Mouse (Mus musculus) heart, embryonic 12.5 days (tissue): Measurements from ENCODE around the gene Rsph1. TPM values are rescaled to one million over a fixed set of nuclear protein-coding genes. Genes with fewer than 3 reads are reported as not detected.

Experiments
- ATAC-seq: fragments of 200-750 bp; cut with Nextera tagmentation; 2 replicates; pipeline ENCODE4 v1.8.0; 2017; ENCODE audit warnings: moderate TSS enrichment, moderate library complexity; ENCODE audit not compliant: insufficient number of reproducible peaks, low FRiP score
- H3K27ac ChIP-seq: fragments of 300-500 bp; sonication (generic); 2 replicates; pipeline ENCODE4 v1.5.1; 2016; ENCODE audit warnings: mild to moderate bottlenecking, moderate library complexity; ENCODE audit not compliant: poor library complexity, severe bottlenecking
- H3K27me3 ChIP-seq: fragments of 300-500 bp; sonication (generic); replicated peaks from 2 replicates; pipeline ENCODE4 v1.6.1; 2016; ENCODE audit warnings: mild to moderate bottlenecking, moderate library complexity
- H3K36me3 ChIP-seq: fragments of 300-500 bp; sonication (generic); 2 replicates; pipeline ENCODE4 v1.6.1; 2016; ENCODE audit warnings: mild to moderate bottlenecking, moderate library complexity
- H3K4me1 ChIP-seq: fragments of 300-500 bp; sonication (generic); replicated peaks from 2 replicates; pipeline ENCODE4 v1.6.1; 2016; ENCODE audit warnings: mild to moderate bottlenecking
- H3K4me2 ChIP-seq: fragments of 300-500 bp; sonication (generic); 2 replicates; pipeline ENCODE4 v1.6.1; 2016; ENCODE audit warnings: mild to moderate bottlenecking, moderate library complexity
- H3K4me3 ChIP-seq: fragments of 300-500 bp; sonication (generic); 2 replicates; pipeline ENCODE4 v1.5.1; 2016; ENCODE audit warnings: mild to moderate bottlenecking
- H3K9ac ChIP-seq: fragments of 300-500 bp; sonication (generic); 2 replicates; pipeline ENCODE4 v1.6.1; 2016; ENCODE audit warnings: mild to moderate bottlenecking, moderate library complexity
- H3K9me3 ChIP-seq: fragments of 300-500 bp; sonication (generic); replicated peaks from 2 replicates; pipeline ENCODE4 v1.6.1; 2016; ENCODE audit warnings: mild to moderate bottlenecking, moderate library complexity
- WGBS: fragments of 180-500 bp; shearing (Covaris S2); methylation state at CpG from one replicate; pipeline ENCODE4 v1.1.7; 2016; 5-methylcytosine and 5-hydroxymethylcytosine counted together
- polyA plus RNA-seq: library from polyadenylated mRNA; unstranded; fragments of >200 nt; fragmentation: Nextera tagmentation; extraction: Ambion mirVana; gene quantifications from 2 replicates; pipeline ENCODE4 v1.2.1, GENCODE M21; 2016

Rsph1 gene
- polyA plus RNA-seq: 1.6 and 1.8 TPM in 2 replicates

DNA sequence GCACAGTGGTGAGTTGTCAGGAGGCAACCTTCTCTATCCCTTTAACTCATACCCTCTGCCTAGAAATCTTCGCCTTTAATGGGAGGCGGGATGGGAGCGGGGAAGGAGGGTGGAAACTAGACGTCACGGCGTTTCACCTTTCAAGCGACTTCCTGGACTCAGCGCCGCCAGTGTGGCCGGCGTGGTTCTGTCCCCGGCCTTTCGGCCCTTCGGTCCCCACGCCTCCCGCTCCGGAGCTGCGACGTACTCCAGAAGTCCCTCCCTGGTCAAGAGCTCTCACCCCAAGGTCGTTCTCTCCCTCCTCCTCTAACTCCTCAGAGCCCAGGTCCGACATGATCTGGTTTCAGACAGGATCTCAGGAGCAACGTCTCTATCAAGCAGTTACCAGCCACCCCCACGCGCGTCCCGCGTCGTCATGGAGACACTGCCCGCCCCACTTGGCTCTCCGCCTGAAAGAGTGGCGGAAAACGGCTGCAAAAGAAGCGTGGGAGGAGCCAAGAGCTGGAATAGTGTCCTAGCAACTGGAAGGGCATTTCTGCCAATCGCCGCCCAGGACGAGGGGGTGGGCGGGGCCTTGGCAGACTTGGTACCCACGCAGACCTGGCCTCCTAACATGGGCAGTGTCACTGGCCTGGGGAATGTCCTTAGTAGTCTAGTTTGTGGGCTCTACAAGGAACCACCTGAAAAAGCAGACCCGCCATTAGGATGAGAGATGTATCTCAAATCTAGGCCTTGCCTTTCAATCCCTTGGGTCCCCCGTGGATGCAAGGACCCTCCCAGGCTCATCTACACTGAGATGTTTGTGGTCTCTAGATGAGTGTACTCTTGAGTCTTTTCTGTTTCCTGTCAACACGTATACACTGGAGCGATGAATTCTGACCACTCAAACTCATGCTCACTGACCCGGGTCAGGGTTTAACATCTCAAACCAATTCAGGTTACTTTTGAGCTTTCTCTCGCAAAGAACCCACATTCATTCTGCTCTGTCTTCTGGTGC is at the start of gene Rsph1:
TSS of gene Rsph1 (minus strand) at position 462 of the 997 bp plus-strand sequence.
- H3K9ac ChIP-seq: peak within 1 kb of the TSS; percentile 36
- H3K27ac ChIP-seq: no peak within 1 kb of the TSS
- peak within 1 kb of the TSS; percentile 79 for H3K4me2 ChIP-seq
- H3K36me3 ChIP-seq: no peaks in the 10 kb centered on the region
- peak within 1 kb of the TSS; percentile 52 for H3K4me3 ChIP-seq
- peak; percentile 86 for ATAC-seq
- peaks cover 4% of the 10 kb centered on the region; the same call in 1 of the 2 replicates for H3K4me1 ChIP-seq
- H3K27me3 ChIP-seq: no peaks in the 10 kb centered on the region; the same call in 1 of the 2 replicates
- no peaks in the 10 kb centered on the region for H3K9me3 ChIP-seq
- 8% methylated on average over 44 of the region's 44 CpGs for WGBS

DNA sequence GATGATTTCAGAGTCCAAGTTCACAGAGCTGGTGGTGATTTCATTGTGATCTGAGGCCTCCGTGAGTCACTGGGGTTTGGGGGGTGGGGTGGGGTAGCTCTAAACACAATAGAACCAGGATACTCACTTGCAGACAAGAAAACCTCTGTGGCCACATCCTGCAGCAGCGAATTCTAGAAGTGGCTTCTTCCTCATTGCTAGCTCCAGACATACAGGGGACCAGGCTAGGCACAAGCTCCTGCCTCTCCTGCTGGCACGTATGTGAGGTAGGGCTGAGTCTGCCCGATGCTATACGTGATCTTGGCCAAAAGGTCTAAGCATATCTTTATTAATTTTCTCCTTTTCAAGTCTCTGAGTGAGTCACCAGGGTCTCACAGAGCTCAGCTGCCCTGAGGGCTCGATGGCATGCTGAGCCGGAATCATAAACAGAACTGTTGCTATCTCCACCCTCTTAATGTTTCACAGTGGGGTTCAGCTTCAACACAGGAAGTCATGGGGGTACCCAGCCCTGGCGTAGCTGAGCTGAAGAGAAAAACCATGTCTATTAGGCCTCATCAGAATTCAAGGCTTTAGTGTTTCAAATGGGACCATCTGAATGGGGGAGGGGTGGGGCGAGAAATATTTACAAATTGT is 49.2 kb upstream of the Rsph1 start:
- no peak overlapping the region for H3K27ac ChIP-seq
- H3K9ac ChIP-seq: no peak overlapping the region
- peaks cover 13% of the 10 kb centered on the region for H3K4me1 ChIP-seq
- H3K4me3 ChIP-seq: no peak overlapping the region
- no peak overlapping the region for H3K4me2 ChIP-seq
- ATAC-seq: no peak
- no peaks in the 10 kb centered on the region for H3K27me3 ChIP-seq
- 51% methylated on average over 9 of the region's 9 CpGs for WGBS
- no peaks in the 10 kb centered on the region for H3K36me3 ChIP-seq
- H3K9me3 ChIP-seq: no peaks in the 10 kb centered on the region

DNA sequence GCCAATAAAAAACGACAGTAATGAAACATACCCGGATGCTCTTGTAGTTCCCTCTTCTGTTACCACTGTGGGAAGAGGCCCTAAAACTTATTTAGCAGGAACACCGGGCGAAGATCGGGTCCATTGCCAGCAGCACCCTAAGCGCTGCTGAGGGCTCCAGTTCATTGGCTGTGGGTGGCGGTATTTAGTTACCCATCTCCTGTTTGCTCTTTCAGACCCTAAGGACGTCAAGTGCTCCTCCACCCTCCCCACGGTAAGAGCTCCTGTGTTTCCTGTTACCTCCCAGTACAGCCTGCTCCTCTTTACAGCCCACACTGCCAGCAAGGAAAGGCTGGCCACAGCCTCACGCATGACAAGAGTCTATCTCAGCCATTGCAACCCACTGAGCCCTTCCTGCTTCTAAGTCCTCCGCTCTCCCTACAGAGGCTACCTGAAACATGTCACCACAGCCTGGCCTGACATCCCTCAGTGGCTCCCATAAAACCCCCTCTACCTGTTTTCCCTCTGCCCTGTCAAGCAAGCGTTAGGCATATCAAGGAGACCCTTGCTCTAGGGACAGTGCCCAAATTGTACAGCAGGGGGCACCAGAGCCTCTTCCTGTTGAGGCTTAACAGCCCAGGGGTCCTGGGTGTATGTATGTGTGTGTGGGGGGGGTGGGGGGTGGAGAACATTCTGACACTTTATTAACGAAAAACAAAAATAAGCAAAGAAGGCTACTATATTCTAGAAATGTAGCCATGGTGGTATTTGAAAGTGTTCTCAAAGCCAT is 48.5 kb upstream of the Rsph1 start:
- no peaks in the 10 kb centered on the region for H3K27me3 ChIP-seq
- H3K4me1 ChIP-seq: peaks cover 13% of the 10 kb centered on the region
- 59% methylated on average over 13 of the region's 13 CpGs for WGBS
- H3K36me3 ChIP-seq: no peaks in the 10 kb centered on the region
- no peak overlapping the region for H3K27ac ChIP-seq
- ATAC-seq: no peak
- no peak overlapping the region for H3K4me3 ChIP-seq
- H3K4me2 ChIP-seq: no peak overlapping the region
- no peak overlapping the region for H3K9ac ChIP-seq
- H3K9me3 ChIP-seq: no peaks in the 10 kb centered on the region

DNA sequence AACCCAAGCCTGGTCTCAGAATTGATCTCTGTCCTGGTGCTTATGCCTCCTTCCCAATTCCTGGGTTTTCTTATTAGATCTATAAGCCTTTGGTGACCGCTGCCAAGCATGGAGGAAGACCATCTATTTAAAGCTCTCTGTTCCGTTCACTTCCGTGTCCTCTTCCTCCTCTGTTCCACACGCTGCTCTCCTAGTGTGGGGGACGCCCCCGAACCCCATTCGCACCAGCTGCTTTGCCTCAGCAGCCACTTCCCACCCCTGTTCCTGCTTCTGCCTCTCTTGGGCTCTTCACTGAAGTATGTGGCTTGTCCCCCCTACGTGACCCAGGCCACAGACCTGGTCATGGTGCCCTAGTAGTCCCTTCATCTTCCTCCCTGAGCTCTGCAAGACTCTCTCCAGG is 47.0 kb upstream of the Rsph1 start:
- H3K4me3 ChIP-seq: no peak overlapping the region

GRCm38 (mm10) chr17:31323379-31323778 is 46.2 kb upstream of the Rsph1 start:
- Histone ChIP-seq H3K27ac (no peak overlapping the region), H3K9ac (no peak overlapping the region), H3K4me1 (peaks cover 13% of the 10 kb centered on the region), H3K4me2 (no peak overlapping the region), H3K27me3 (0 out of 2 replicates have a peak, but pooled peaks cover 6% of the 10 kb centered on the region), H3K9me3 (no peaks in the 10 kb centered on the region), H3K4me3 (no peak overlapping the region), H3K36me3 (no peaks in the 10 kb centered on the region)
- no peak for ATAC-seq
- WGBS: 80% methylated on average over 4 of the region's 4 CpGs

More for the DNA sequence above, 47.0 kb upstream of the Rsph1 start:
- Histone ChIP-seq H3K4me2 (no peak overlapping the region), H3K27ac (no peak overlapping the region), H3K9ac (no peak overlapping the region), H3K4me1 (peaks cover 13% of the 10 kb centered on the region), H3K36me3 (no peaks in the 10 kb centered on the region), H3K9me3 (no peaks in the 10 kb centered on the region), H3K27me3 (0 out of 2 replicates have a peak, but pooled peaks cover 1% of the 10 kb centered on the region)
- 83% methylated on average over 8 of the region's 8 CpGs for WGBS
- ATAC-seq: no peak

DNA sequence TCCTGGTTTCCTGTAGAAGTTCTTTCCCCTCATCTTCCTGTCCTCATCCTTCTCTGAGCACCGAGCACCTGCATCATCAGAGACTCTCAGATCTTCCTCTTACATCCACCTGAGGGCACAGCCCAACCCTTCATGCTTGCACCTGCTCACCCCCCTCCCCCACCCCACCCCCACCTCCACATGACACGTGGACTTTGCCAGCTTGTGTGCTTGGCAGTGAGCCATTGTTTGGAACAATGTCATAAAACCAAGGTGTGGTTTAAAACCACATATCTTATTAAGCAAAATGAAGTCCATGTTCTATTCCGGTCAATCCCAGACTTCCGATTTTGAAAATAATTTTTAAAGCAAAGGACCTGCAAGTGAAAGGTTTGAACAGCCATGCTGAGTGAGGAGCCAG is 45.3 kb upstream of the Rsph1 start:
- WGBS: 85% methylated on average over 4 of the region's 4 CpGs
- peaks cover 13% of the 10 kb centered on the region for H3K4me1 ChIP-seq
- H3K9me3 ChIP-seq: no peaks in the 10 kb centered on the region
- 0 out of 2 replicates have a peak, but pooled peaks cover 6% of the 10 kb centered on the region for H3K27me3 ChIP-seq
- no peak overlapping the region for H3K4me3 ChIP-seq
- H3K36me3 ChIP-seq: no peaks in the 10 kb centered on the region
- ATAC-seq: no peak
- H3K9ac ChIP-seq: no peak overlapping the region
- no peak overlapping the region for H3K27ac ChIP-seq
- no peak overlapping the region for H3K4me2 ChIP-seq

- ATAC-seq: no peak
- Histone ChIP-seq H3K9ac (no peak overlapping the region), H3K27ac (no peak overlapping the region), H3K9me3 (no peaks in the 10 kb centered on the region), H3K36me3 (no peaks in the 10 kb centered on the region), H3K4me2 (no peak overlapping the region), H3K4me1 (peaks cover 14% of the 10 kb centered on the region), H3K27me3 (0 out of 2 replicates have a peak, but pooled peaks cover 6% of the 10 kb centered on the region), H3K4me3 (no peak overlapping the region)
- 69% methylated on average over 12 of the region's 12 CpGs for WGBS
These were observed 44.2 kb upstream of the Rsph1 start for GRCm38 (mm10) chr17:31321425-31321824.

- Histone ChIP-seq H3K4me1 (peaks cover 17% of the 10 kb centered on the region), H3K36me3 (no peaks in the 10 kb centered on the region), H3K9ac (no peak overlapping the region), H3K4me2 (no peak overlapping the region), H3K27ac (no peak overlapping the region), H3K4me3 (no peak overlapping the region), H3K27me3 (0 out of 2 replicates have a peak, but pooled peaks cover 6% of the 10 kb centered on the region), H3K9me3 (no peaks in the 10 kb centered on the region)
- no peak for ATAC-seq
- 86% methylated on average over 19 of the region's 19 CpGs for WGBS
These were observed 42.0 kb upstream of the Rsph1 start for GRCm38 (mm10) chr17:31318906-31319767.

DNA sequence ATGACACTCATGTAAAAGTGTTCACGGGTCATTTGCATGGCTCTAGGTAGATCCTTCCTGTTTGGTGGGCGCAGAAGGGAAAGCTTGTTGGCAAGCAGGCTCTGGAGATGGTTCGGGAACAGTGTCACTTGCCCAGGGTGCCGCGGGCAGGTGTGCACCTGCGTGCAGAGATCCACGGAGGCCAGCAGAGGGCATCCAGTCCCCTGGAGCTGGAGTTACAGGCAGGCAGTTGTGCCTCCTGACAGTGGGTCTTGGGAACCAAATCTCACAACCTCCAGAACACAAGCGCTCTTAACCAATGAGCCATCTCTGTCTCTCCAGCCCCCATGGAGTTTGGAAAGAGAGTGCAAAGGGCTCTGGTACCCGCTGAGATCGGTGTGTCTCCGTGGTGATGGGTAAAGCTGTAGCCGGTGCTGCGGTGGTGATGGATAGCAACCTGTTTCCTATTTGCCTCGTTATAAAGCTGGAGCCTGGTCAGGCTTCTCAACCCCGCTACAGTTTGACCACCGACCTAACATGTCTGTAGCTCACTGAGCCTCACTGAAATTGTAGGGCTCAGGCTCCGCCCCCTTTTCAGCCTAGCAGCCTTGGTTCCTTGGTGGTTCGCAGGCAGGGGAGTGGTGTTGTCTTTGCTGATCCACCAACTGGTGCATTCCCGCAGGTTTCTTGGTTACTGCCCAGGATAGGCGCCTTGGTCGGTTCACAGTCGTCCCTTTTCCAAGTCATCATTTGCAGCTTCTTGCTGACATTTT is 40.5 kb upstream of the Rsph1 start:
- H3K9ac ChIP-seq: no peak overlapping the region
- H3K4me3 ChIP-seq: no peak overlapping the region
- no peak for ATAC-seq
- H3K27ac ChIP-seq: no peak overlapping the region
- peaks cover 17% of the 10 kb centered on the region for H3K4me1 ChIP-seq
- no peak overlapping the region for H3K4me2 ChIP-seq
- no peaks in the 10 kb centered on the region for H3K9me3 ChIP-seq
- no peaks in the 10 kb centered on the region for H3K36me3 ChIP-seq
- H3K27me3 ChIP-seq: 0 out of 2 replicates have a peak, but pooled peaks cover 6% of the 10 kb centered on the region
- WGBS: 42% methylated on average over 22 of the region's 22 CpGs
